Mouse (Mus musculus) subcutaneous adipose tissue, adult 2 months (tissue): ENCODE measurements around the gene Fignl2. TPM values are rescaled to one million over a fixed set of nuclear protein-coding genes. Genes with fewer than 3 reads are reported as not detected.

Experiments
- polyA plus RNA-seq: library from polyadenylated mRNA; depleted of rRNA; stranded (reverse); fragments of >200 nt; gene quantifications from 2 replicates; pipeline ENCODE4 v1.2.3, GENCODE M21; 2012; ENCODE audit warnings: low replicate concordance; rRNA removed

Fignl2 gene
- 5.9 and 10.9 TPM in 2 replicates for polyA plus RNA-seq

GRCm38 (mm10) chr15:101077813-101078730 lies at the start of gene Fignl2:
Gene Fignl2 (minus strand): TSS chr15:101078567.

DNA sequence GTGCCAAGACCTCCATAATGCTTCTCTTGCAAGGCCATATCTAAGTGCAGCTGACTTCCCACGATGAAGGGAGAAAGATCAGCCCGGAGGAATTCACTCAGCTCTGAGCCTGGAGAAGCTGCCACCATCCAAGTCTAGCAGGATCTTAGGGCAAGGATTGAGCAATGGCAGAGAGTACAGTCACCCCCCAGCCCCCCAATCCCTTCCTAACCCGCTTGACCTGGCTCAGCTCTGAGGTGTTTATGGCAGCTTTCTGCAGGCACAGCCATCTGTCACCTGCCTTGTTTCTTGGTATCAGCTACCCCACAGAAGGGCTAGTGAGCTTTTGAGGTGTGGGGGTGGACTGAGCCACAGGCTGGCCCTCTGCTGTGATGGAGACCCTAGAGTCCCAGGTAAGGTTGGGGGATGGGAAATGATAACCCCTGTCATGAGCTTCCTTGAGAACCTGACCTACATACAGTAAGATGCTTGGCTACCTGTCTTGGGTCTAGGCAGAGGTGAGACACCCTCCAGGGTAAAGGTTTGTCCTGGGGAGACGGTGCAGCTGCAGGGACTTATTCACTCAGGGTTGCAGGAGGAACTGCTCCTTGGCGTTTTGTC lies 37.2 kb upstream of the Fignl2 start, which contains the start of gene Ankrd33:
Gene Ankrd33 (plus strand): TSS at position 245 of the 600 bp plus-strand sequence.

GRCm38 (mm10) chr15:101047194-101047555 lies 31.2 kb downstream of the Fignl2 start, which contains the start of gene Gm47841:
Gene Gm47841 (minus strand): TSS chr15:101047397.

Other genes with a start within 250 kb of the Fignl2 start
- 0.32 and 0.80 TPM in 2 replicates for gene Scn8a, start 208.7 kb downstream of the Fignl2 start, polyA plus RNA-seq
- 0.50 TPM in 1 of 2 replicates, not detected in the other for gene Gm47841, start 31.2 kb downstream of the Fignl2 start, polyA plus RNA-seq
- not detected in 2 replicates for gene Ankrd33, start 37.2 kb upstream of the Fignl2 start, polyA plus RNA-seq
- 77.8 and 83.1 TPM in 2 replicates for gene Acvrl1, start 50.0 kb upstream of the Fignl2 start, polyA plus RNA-seq
- gene Acvr1b, start 95.5 kb upstream of the Fignl2 start, polyA plus RNA-seq = 21.5 and 26.6 TPM in 2 replicates
- gene Grasp, start 145.6 kb upstream of the Fignl2 start, polyA plus RNA-seq = 12.0 and 25.9 TPM in 2 replicates
- gene Nr4a1, start 175.7 kb upstream of the Fignl2 start, polyA plus RNA-seq = 7.7 and 12.7 TPM in 2 replicates
- gene Atg101, start 205.7 kb upstream of the Fignl2 start, polyA plus RNA-seq = 35.4 and 37.5 TPM in 2 replicates
- gene 6030408B16Rik, start 214.6 kb upstream of the Fignl2 start, polyA plus RNA-seq = 3.4 and 39.0 TPM in 2 replicates